Mouse (Mus musculus) kidney, adult 2 months (tissue): ENCODE measurements at regions not wholly inside any gene's neighbourhood (a gene's known extent, or its start where the extent isn't known, plus 50 kb on each side); places are given as distances from the start of the nearest gene placed in this dataset.

ENCODE experiments used
- CTCF ChIP-seq: fragments of 200-500 bp; conservative IDR thresholded peaks from 2 replicates; pipeline ENCODE4 v1.5.1; 2011; ENCODE audit warnings: low read depth, mild to moderate bottlenecking, control low read depth, low read length, moderate library complexity, mixed read lengths; ENCODE audit not compliant: insufficient read depth, insufficient read length
- POLR2A ChIP-seq: fragments of 200-500 bp; IDR thresholded peaks from one replicate; pipeline ENCODE4 v1.6.1; 2011; ENCODE audit warnings: low read depth, low read length, control low read depth

- TF ChIP-seq CTCF (no peak), POLR2A (no peak)
These were observed 267.2 kb upstream of the A1bg start for GRCm38 (mm10) chr15:61189981-61190380.
